17 mouse cellular contexts compared by ENCODE assay signal in genomic region chr14:31854667-31855066, GRCm38 (mm10). TPM values are rescaled to one million over a fixed set of nuclear protein-coding genes. Genes with fewer than 3 reads are reported as not detected.
DNase-seq lines count a peak whose midpoint lies in the region; ATAC-seq and TF ChIP-seq lines count a peak whose summit lies in the region.
"Had no signal": no experiment of that assay in that cellular context is flagged by ENCODE, and none has a peak within 500 bp of the region (broad histone marks: within the 10 kb centered on the region; RNA-seq: fewer than 3 reads in every experiment).

No protein-coding gene starts in this region.

- no peaks in the 10 kb centered on the region for H3K27me3 ChIP-seq in forebrain, embryonic 15.5 days
- no peaks in the 10 kb centered on the region for H3K27me3 ChIP-seq in forebrain, embryonic 11.5 days (ENCODE audit: control insufficient read depth, insufficient read depth, low read length)
- no peaks in the 10 kb centered on the region for H3K27me3 ChIP-seq in kidney, embryonic 14.5 days (ENCODE audit: control insufficient read depth, insufficient read depth, low read length)
- H3K27me3 ChIP-seq: liver, embryonic 13.5 days; neural tube, embryonic 13.5 days had no signal

- intact Hi-C loops in left cerebral cortex, postnatal 14 days (cut with DNase I) = no loop called here

- H3K9ac ChIP-seq in forebrain, embryonic 15.5 days (replicated peaks) = no peak overlapping the region
- H3K9ac ChIP-seq in forebrain, embryonic 11.5 days (ENCODE audit: low read length) = no peak overlapping the region
- no peak overlapping the region for H3K9ac ChIP-seq in kidney, embryonic 14.5 days (ENCODE audit: low read depth, low read length)
- H3K9ac ChIP-seq: liver, embryonic 13.5 days; neural tube, embryonic 13.5 days had no signal

- H3K27ac ChIP-seq in forebrain, embryonic 15.5 days (replicated peaks) = peak overlapping the region; percentile 9; the same call in 1 of the 2 replicates
- no peak overlapping the region for H3K27ac ChIP-seq in forebrain, embryonic 11.5 days (ENCODE audit: low read depth, low read length)
- peak overlapping the region; percentile 46; the same call in 1 of the 2 replicates for H3K27ac ChIP-seq in layer of hippocampus, adult 2 months
- H3K27ac ChIP-seq in kidney, embryonic 14.5 days (ENCODE audit: low read depth, low read length) = no peak overlapping the region
- H3K27ac ChIP-seq: liver, embryonic 13.5 days; neural tube, embryonic 13.5 days had no signal

- peaks cover 13% of the 10 kb centered on the region for H3K4me1 ChIP-seq in forebrain, embryonic 15.5 days
- H3K4me1 ChIP-seq in forebrain, embryonic 11.5 days (replicated peaks; ENCODE audit: control insufficient read depth, insufficient read depth, low read length) = no peaks in the 10 kb centered on the region
- 0 out of 2 replicates have a peak, but pooled peaks cover 3% of the 10 kb centered on the region for H3K4me1 ChIP-seq in kidney, embryonic 14.5 days (ENCODE audit: control insufficient read depth, insufficient read depth, low read length)
- H3K4me1 ChIP-seq: liver, embryonic 13.5 days had no signal

- no peak overlapping the region for H3K4me2 ChIP-seq in forebrain, embryonic 15.5 days (replicated peaks)
- no peak overlapping the region for H3K4me2 ChIP-seq in forebrain, embryonic 11.5 days (ENCODE audit: low read depth, low read length, severe bottlenecking)
- no peak overlapping the region for H3K4me2 ChIP-seq in kidney, embryonic 14.5 days (replicated peaks; ENCODE audit: low read depth, low read length)
- H3K4me2 ChIP-seq: liver, embryonic 13.5 days; neural tube, embryonic 13.5 days had no signal

- no peaks in the 10 kb centered on the region for H3K36me3 ChIP-seq in forebrain, embryonic 15.5 days
- no peaks in the 10 kb centered on the region for H3K36me3 ChIP-seq in forebrain, embryonic 11.5 days (ENCODE audit: control insufficient read depth, insufficient read depth, low read length)
- H3K36me3 ChIP-seq in kidney, embryonic 14.5 days (ENCODE audit: control insufficient read depth, insufficient read depth, low read length) = no peaks in the 10 kb centered on the region
- H3K36me3 ChIP-seq: liver, embryonic 13.5 days; neural tube, embryonic 13.5 days had no signal

- H3K4me3 ChIP-seq in forebrain, embryonic 15.5 days = no peak overlapping the region
- no peak overlapping the region for H3K4me3 ChIP-seq in forebrain, embryonic 11.5 days (ENCODE audit: low read depth, low read length)
- no peak overlapping the region for H3K4me3 ChIP-seq in layer of hippocampus, adult 2 months
- no peak overlapping the region for H3K4me3 ChIP-seq in kidney, embryonic 14.5 days (ENCODE audit: low read length)
- H3K4me3 ChIP-seq: liver, embryonic 13.5 days; neural tube, embryonic 13.5 days had no signal

- 57% methylated on average over 4 of the region's 4 CpGs for WGBS in forebrain, embryonic 15.5 days
- 80% methylated on average over 4 of the region's 4 CpGs for WGBS in forebrain, embryonic 11.5 days
- WGBS in kidney, embryonic 14.5 days = 72% methylated on average over 4 of the region's 4 CpGs

- no peak for DNase-seq in forebrain, embryonic 11.5 days (ENCODE audit: low spot score)
- DNase-seq in layer of hippocampus, adult 2 months (ENCODE audit: low spot score in 2 of 2) = peak in 1 of 2 experiments; percentile 27
- DNase-seq in layer of hippocampus, postnatal 36 days = no peak
- peak; percentile 44 to 63 for DNase-seq in left cerebral cortex, postnatal 14 days (ENCODE audit: low spot score in 2 of 2)
- peak; percentile 24 for DNase-seq in right cerebral cortex, postnatal 4 days
- no peak for DNase-seq in testis, postnatal 14 days (ENCODE audit: low spot score)
- DNase-seq: B cell, adult 2 months; cerebellum, adult 11 months; heart, postnatal 14 days; kidney, adult 8-10 months; kidney, postnatal 4 days; liver, embryonic 13.5 days had no signal

- H3K9me3 ChIP-seq in forebrain, embryonic 15.5 days = no peaks in the 10 kb centered on the region
- H3K9me3 ChIP-seq in forebrain, embryonic 11.5 days (ENCODE audit: control insufficient read depth, low read length) = no peaks in the 10 kb centered on the region
- H3K9me3 ChIP-seq in kidney, embryonic 14.5 days (ENCODE audit: control insufficient read depth, low read length) = no peaks in the 10 kb centered on the region
- H3K9me3 ChIP-seq: liver, embryonic 13.5 days; neural tube, embryonic 13.5 days had no signal

- ATAC-seq in forebrain, embryonic 15.5 days (replicated peaks) = no peak
- no peak for ATAC-seq in forebrain, embryonic 11.5 days (replicated peaks; ENCODE audit: low FRiP score)
- ATAC-seq in kidney, embryonic 14.5 days (ENCODE audit: low FRiP score, low TSS enrichment) = no peak
- ATAC-seq: hindbrain, embryonic 16.5 days; lung, postnatal 0 days had no signal

- no peak for TF ChIP-seq CTCF in layer of hippocampus, adult 2 months (conservative IDR thresholded peaks at IDR 0.05)

RNA-seq across cellular contexts. Expression of gene Ankrd28, which starts 24.2 kb away (rescaled TPM):
- polyA plus RNA-seq in forebrain, embryonic 15.5 days (2015; fragmentation: Nextera tagmentation; extraction: Ambion mirVana) = 11.6 and 12.3 TPM in 2 replicates
- polyA plus RNA-seq in forebrain, embryonic 11.5 days (2014; fragmentation: Nextera tagmentation; extraction: Ambion mirVana) = 13.8 and 14.1 TPM in 2 replicates
- total RNA-seq in layer of hippocampus, adult 2 months (2021) = 10 to 100 TPM; 45.6 to 55.5 TPM
- total RNA-seq in layer of hippocampus, postnatal 36 days (2021) = 10 to 100 TPM; 53.5 to 55.2 TPM
- 10 to 100 TPM; 46.8 to 54.8 TPM for total RNA-seq in left cerebral cortex, postnatal 14 days (2021)
- polyA plus RNA-seq in kidney, embryonic 14.5 days (2014; fragmentation: Nextera tagmentation; extraction: Ambion mirVana) = 5.9 and 11.0 TPM in 2 replicates

Comparison
In these comparisons a context has a peak if more than half of its experiments do, and no peak if none do; other contexts are left out.
1. H3K27ac ChIP-seq: peak in forebrain, embryonic 15.5 days (single experiment) and layer of hippocampus, adult 2 months (single experiment); none in forebrain, embryonic 11.5 days (single experiment) and kidney, embryonic 14.5 days (single experiment).
2. DNase-seq: peak in left cerebral cortex, postnatal 14 days (2 of 2) and right cerebral cortex, postnatal 4 days (single experiment); none in forebrain, embryonic 11.5 days (single experiment), layer of hippocampus, postnatal 36 days (0 of 2) and testis, postnatal 14 days (single experiment).